Mouse (Mus musculus): ENCODE measurements at regions not wholly inside any gene's neighbourhood (a gene's known extent, or its start where the extent isn't known, plus 50 kb on each side); places are given as distances from the start of the nearest gene placed in this dataset.

- no peak for DNase-seq
Observed at GRCm38 (mm10) chr3:140221478-140221877, 990.7 kb downstream of the Pdha2 start.

GRCm38 (mm10) chr3:140230712-140231111 is 981.4 kb downstream of the Pdha2 start:
- DNase-seq, result no peak

DNA sequence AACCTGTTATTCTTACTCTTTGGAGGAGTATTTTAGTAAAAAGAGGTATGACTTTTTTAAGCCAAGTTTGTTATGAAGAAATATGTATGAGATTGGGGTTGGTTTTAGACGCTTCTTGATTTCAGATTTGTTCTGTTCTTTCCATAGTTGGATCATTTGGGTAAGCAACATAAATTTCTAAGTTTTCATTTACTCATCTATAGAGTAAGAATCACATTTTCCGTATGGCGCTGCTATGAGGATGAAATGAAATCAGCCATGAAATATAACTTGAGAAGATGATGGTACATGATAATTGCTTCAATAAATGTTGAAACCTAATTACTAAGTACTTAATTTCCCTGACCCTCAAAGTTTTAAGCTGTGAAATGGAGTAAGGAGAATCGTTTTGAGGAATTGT is 979.0 kb downstream of the Pdha2 start:
- no peak for DNase-seq

GRCm38 (mm10) chr3:140233809-140234208 is 978.3 kb downstream of the Pdha2 start:
- no peak for DNase-seq

GRCm38 (mm10) chr3:140239276-140239675 is 972.9 kb downstream of the Pdha2 start:
- DNase-seq, result no peak

Small RNA genes in the stretch of these regions (microRNA-seq; reads per million reads assigned to microRNA genes)
- 56.2 to 60.6 reads per million in 2 experiments for gene Mir7j
